Mouse (Mus musculus): ENCODE results near the gene Fbxo42. TPM values are rescaled to one million over a fixed set of nuclear protein-coding genes. Genes with fewer than 3 reads are reported as not detected.

Fbxo42 gene
- 1 to 10 TPM; 5.5 to 6.3 (median 5.8) TPM for polyA plus RNA-seq (2017; shearing (Covaris generic))

DNA sequence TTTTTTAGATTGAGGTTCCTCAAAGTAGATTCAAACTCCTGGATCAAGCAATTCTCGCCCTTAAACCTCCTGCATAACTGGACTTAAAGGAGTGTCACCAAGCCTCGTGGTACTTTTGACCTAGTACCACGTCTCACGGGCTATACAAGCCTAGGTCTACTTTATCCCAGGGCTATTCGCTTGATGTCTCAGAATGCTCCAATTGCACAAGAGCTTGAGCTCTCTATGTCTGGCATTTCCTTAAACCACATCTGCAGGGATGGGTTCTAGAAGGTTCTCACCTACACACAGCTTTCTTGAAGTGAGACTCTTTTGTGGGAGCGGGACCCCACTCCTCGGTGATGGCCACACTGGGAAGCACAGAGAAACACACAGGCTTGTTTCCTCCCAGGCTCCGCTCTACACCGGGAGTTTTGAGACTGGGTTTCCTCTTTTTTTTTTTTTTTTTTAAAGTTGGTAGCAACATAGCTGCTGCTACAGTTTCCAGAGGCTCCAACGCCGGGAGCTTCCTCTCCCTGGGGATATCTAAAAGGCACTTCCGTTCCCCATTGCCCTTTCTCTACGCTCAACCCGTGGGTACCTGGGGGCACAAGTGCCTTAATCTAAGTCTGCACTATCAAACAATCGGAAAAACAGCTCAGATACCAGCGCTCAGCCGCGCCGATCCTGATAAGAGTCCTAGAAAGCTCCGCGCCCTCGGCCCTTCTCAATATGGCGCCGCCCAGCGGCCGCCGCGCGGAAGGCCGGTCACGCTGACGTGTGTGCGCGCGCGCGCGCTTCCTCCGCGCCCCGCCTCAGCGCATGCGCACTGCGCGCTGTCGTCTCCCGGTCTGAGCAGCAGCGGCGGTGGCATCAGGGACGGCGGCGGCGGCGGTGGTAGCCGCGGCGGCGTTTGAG, at the start of gene Fbxo42:
Fbxo42 (plus strand) TSS at position 802 of the 897 bp plus-strand sequence.
- ATAC-seq = peak; percentile 87

- ATAC-seq = no peak
Measured at GRCm38 (mm10) chr4:141098935-141099334, 48.8 kb upstream of the Fbxo42 start.

- no peak for ATAC-seq
Measured at GRCm38 (mm10) chr4:141099956-141100355, 47.8 kb upstream of the Fbxo42 start.

GRCm38 (mm10) chr4:141101291-141101690, 46.4 kb upstream of the Fbxo42 start:
- no peak for ATAC-seq

DNA sequence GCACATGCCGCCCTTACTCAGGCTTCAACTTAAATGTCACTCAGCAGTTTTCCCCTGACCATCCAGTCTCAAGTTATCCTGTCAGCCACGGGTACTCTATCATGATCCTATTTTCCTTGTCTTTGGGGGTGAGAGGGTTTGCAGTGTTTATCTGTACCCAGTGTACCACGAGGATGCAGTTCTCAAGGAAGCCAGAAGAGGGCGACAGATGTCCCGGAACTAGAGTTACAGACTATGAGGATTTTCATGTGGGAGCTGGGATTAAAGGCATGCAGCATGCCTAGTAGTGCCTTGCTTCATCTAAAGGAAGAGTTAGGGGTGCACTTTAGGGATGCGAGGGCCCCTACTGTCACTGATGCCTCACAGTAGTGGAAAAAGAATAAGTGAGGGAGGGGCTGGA, 45.9 kb upstream of the Fbxo42 start:
- ATAC-seq = no peak

- no peak for ATAC-seq
Measured at GRCm38 (mm10) chr4:141106526-141107183, 41.1 kb upstream of the Fbxo42 start.

DNA sequence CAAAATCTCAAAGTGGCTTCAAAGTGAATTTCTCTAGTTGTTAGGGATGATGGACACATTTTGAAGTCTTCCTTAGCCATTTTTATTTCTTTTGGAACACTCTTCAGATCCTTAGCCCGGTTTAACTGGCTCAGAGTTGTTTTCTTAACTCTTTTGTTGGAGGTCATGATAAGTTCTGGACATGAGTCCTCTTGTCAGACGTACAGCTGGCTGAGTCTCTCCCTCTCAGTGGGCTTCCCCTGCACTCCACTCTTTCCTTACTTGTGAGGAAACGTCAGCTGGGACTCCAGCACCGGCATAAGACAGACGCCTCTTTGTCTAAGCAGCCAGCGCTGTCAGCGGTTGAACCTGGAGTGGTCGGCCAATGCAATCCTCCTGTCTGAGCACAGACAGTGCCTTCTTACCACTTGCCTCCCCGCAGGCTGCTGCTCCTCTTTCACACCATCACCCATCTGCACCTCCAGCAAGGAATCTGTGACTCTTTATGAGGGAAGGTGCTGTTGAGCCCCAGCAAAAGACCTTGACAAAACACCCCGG, 39.4 kb upstream of the Fbxo42 start:
- ATAC-seq = no peak

GRCm38 (mm10) chr4:141113831-141114230, 33.9 kb upstream of the Fbxo42 start:
- no peak for ATAC-seq

GRCm38 (mm10) chr4:141114521-141114981, 33.2 kb upstream of the Fbxo42 start:
- ATAC-seq = no peak

GRCm38 (mm10) chr4:141115398-141115797, 32.3 kb upstream of the Fbxo42 start:
- no peak for ATAC-seq

- ATAC-seq = no peak
Measured at GRCm38 (mm10) chr4:141118691-141119090, 29.0 kb upstream of the Fbxo42 start.

DNA sequence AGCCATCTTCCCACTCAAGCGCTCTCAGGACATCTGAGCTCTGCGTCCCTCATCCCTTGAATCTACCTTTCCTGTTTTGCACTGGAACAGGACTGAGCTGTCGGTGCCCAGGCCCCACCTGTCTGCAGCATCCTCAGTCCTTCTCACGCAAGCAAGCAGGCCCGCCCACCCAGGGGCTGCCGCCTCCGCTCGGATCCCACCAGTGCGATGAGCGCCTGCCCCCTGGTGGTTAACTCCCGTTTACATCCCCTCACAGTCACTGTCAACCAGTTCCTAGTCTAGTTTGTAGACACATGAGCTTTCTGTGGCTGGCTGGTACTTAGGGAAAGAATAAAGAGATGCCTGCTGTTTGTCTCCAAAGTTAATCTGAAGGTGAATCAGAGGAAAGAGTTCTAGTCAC, 27.0 kb upstream of the Fbxo42 start:
- no peak for ATAC-seq

DNA sequence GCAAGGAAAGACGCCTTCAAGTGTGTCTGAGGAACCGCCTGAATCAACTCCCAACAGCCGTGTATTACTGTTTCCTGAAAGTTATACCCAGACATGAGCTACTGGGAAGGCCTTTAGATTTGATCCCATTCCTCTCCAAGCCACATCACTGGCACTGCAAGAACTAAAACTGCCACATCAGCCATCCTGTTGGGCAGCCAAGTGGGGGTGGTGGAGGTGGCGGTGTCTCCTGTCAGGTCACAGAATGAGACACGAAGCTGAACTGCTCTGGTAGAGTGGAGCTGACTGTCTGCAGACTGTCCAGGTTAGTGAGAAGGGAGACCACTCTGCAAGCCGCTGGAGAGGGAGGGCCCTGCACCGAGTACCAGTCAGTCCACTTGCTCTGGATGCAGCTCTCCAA, 25.1 kb upstream of the Fbxo42 start:
- no peak for ATAC-seq

- no peak for ATAC-seq
Measured at GRCm38 (mm10) chr4:141123065-141123464, 24.6 kb upstream of the Fbxo42 start.

DNA sequence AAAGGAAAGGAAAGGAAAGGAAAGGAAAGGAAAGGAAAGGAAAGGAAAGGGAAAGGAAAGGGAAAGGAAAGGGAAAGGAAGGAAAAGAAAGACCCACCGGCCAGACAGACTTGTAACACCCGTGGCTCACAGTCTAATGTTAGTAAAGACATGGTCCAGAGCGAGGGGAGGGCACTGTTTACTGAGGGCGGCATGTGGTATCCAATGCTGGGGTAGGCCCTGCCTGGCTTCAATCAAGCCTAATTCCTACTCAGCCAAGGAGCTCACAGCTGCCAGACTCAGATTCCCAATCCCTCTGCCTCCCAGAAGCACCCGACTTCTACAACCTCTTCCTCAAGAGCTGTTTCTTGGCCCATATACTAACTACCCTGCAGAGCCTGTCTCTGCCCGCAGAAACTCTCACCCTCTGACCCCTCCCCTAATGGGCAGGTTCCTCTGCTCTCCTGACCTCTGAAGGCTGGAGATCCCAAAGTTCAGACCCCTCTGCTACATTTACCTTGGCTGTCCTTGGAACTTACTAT, 18.5 kb upstream of the Fbxo42 start:
- ATAC-seq = peak; percentile 52

DNA sequence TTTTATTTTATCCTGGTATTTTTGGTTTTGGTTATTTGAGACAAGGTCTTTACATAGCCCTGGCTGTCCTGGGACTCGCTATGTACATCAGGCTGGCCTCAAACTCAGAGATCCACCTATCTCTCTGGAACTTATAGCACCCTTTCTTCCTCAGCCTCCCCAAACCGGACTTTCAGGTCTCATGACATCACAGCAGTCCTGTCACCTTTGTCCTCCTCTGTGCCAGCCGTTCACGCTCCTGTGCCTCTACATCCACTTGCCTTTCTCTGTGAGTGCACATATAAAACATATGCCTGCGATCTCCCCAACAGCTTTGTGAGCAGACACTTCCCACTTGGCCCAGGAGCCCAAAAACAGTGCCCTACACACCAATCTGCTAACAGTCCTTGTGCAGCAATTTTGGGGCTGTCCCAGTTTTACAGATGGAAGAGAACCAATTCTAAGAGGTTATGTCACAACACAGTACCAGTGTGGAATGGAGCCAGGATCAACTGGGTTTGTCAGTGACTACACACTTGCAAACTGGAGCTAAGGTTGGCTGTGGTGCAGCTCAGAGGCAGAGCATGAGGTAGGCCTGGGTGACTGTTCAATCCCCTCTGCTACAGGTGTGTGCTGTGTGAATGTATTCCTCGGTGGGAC, 16.9 kb upstream of the Fbxo42 start:
- ATAC-seq = no peak

DNA sequence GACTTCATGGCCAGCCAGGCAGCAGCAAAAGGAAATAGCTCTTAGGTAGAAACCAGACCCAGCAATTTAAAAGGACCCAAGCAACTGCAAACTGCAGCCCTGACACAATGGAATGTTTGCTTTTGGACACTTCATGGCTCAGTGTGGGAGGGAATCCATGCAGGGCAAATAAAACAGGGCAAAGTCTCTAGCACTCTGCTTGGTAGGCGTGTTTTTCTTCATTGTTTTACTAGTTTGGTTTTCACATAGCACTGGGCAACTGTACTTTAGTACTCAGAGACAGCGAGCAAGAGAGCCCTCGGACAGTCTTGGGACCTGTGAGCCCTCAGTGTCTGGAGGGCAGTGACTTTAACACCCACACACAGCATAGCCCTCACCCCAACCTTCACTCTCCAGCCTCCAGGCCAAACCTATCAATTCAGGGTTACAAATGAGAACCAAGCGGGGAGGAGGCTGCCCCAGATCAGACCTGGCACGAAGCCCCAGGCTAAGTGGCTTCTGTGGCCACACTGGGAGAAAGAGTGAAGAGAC, 16.1 kb upstream of the Fbxo42 start:
- ATAC-seq = no peak

DNA sequence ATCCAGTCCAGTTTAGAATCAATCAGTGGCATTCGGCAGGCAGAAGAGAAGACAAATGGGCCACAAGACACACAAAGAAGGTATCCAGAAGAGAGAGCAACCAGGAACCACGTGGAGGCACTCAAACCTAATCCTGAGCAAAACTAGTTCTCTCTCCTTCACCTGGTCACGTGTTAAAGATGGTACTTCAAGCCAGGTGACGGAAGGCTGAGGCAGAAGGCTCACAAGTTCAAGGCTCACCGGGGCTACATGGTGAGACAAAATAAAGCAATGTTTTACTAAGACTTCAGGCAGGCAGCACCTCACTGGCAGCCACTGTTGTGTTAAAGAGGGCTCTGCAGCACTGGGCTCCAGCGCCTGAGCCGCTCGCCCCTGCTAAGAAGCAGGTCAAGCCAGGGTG, 15.5 kb upstream of the Fbxo42 start:
- no peak for ATAC-seq

DNA sequence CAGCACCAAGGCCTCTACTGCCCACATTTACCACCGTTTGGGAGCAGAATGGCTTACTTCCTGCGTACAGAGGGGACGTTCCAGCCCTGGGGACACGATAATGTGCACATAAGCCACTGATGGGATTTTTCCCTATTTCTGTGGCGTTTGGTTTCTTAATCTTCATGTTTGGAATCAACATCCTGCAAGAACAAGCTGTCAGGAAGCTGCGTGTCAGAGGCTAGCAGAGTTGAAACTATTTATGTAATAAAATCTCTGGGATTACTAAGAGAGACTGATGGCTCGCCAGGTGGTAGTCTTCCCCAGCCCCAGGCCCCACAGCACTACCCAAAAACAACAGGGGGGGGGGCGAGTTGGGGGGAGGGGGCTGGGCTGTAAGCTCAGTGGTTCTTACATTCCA, 14.5 kb upstream of the Fbxo42 start:
- no peak for ATAC-seq

DNA sequence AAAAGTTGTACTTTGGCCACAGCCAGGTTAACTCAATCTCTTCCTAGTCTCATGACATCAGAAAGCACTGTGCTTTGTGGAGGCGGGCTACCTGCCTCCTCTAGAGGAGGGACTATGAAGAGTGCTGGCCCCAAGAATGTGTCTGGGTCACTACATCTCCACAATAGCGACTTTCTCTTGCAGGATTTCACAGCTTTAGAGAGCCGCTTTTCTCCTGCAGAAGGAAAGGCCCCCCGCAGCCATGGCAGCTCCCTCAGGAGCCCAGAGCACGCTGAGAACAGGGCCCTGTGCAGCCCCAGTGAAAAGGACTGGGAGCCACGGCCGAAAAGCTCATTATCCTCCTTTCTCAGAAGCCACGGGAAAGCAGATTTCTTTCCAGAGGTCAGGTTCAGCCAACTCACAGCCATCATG, 13.7 kb upstream of the Fbxo42 start:
- ATAC-seq = no peak

- no peak for ATAC-seq
Measured at GRCm38 (mm10) chr4:141134751-141135530, 12.8 kb upstream of the Fbxo42 start.

GRCm38 (mm10) chr4:141136126-141136525, 11.6 kb upstream of the Fbxo42 start:
- ATAC-seq = no peak

Measured in inflammation-experienced regulatory T-cells, adult 6 months (primary cell).